Mouse (Mus musculus): Measurements from ENCODE around the gene Trpm3. TPM values are rescaled to one million over a fixed set of nuclear protein-coding genes. Genes with fewer than 3 reads are reported as not detected.

Gene Trpm3
- total RNA-seq (2021) = 1 to 10 TPM; 1.7 to 1.8 TPM

DNA sequence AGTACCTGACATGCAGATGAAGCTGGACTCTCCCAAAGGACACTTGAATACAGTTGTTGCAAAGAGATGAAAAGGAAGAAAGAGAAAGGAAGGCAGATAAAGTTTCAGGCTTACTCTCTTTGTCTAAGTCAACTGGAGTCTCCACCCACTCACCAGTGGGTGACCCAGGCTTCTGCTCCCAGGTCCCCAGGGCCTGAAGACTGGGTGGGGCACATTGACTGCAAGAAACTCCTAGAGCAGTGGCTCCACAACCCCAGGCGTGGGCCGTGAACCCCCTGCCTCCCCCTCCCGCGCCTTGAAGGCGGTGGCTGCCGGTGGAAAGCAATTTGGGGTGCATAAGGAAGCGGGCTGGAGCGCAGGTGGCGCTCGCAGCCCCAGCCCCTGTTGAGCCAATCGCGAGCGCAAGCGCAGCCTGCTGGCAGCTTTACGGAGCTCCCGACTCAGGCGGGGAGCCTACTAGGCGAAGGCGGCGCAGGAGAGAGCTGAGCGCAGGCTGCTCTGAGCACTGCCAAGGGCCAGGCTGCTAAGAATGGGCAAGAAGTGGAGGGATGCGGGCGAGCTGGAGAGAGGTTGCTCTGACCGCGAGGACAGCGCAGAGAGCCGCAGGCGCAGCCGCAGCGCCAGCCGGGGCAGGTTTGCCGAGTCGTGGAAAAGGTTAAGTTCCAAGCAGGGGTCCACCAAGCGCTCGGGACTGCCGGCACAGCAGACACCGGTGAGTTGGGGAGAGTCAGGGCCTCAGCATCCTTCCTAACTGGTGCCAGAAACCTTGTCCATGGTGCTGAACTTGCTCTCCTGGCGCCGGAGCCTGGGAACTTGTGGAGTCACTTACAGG lies at the start of gene Trpm3:
Gene Trpm3 (plus strand): TSS at position 457 of the 832 bp plus-strand sequence.
- intact Hi-C loops (cut with DNase I) = no loop called here
- peak; percentile 1 for DNase-seq (ENCODE audit: low spot score)

DNA sequence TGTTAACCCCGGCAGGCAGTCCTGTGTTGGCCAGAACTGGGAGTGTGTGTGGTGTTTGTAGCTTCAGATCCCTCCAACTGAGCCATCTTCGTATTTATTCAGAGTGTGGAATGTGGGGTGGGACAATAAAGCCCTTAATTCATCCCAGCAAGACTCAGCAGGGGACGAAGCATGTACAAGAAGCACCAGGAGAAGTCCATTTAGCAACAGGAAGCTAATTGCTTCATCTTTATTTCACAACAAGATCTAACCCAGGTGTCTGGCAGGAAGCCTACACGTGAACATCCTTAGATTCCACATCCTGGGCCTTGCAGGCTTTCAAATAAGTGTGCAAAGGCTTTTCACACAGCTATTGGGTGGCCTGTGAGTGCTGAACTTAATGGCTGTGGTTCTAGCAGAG lies 38.3 kb upstream of the Trpm3 start:
- intact Hi-C loops (cut with DNase I) = no loop called here

DNA sequence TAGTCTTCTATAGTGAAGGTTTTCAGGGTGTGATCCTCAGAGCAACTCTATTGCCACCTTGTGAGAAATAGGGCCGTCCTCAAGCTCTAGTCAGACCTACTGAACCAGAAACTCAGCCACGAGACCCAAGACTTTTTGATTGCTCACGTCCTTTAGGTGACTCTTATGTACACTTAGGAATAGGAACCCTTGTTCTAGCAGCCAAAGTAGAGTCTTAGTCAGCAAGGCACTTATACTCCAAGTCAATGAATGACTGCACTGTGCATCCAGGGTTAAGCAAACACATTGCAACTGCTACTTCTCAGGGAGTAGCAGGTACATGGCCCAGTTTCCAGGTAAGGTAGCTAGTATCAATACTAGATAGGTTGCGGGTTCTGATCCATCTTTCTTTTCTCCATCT lies 35.0 kb upstream of the Trpm3 start:
- no peak for DNase-seq (ENCODE audit: low spot score)
- intact Hi-C loops (cut with DNase I) = no loop called here

More for the DNA sequence above, 38.3 kb upstream of the Trpm3 start:
- DNase-seq (ENCODE audit: low spot score) = no peak

DNA sequence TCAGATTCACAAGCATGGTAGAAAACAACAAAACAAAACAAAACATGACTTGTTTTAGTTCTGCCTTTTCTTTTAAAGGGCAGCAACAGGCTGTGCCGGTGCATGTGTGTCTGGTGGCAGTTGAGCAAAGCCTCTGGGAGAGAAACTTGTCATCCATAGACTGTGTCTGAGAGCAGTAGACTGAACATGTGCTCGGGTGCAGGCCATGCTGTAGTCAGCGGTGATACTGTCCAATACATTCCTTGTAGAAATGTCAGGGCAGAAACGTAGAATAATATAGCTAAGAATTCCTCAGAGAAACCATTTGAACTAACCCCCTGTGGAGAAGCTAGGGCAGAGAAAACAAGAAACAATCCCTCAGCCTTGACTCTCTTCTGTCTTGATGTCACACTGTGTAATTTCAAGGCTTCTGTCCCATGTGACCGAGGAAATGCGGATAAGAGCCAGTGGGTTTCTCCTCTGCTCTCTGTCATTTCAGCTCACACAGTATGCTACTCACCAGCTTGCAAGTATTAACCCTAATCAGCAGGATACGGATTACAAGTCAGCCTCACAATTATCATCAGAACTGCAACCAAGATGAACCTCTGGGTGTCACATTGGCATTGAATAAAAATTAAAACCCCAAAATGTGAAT lies 33.9 kb upstream of the Trpm3 start:
- intact Hi-C loops (cut with DNase I) = no loop called here

DNA sequence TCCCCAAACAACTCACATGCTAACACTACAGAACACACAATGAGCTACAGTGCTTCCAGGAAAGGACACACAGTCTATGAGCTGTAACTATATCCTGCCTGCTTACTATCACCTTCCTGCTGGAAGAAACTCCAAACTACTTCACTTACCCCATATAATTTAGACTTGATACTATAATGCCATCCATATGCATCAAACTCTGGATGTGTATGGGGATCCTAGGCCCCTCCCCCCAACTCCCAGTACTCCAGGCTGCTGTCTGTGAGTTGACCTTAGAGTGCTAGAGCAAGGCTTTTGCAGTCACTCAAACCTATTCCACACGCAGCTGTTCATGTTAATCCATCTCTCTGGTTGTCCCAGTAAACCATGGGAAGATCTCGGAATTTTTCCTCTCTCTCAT lies 33.2 kb upstream of the Trpm3 start:
- no peak for DNase-seq (ENCODE audit: low spot score)
- intact Hi-C loops (cut with DNase I) = no loop called here

More for the DNA sequence above, 33.9 kb upstream of the Trpm3 start:
- no peak for DNase-seq (ENCODE audit: low spot score)

DNA sequence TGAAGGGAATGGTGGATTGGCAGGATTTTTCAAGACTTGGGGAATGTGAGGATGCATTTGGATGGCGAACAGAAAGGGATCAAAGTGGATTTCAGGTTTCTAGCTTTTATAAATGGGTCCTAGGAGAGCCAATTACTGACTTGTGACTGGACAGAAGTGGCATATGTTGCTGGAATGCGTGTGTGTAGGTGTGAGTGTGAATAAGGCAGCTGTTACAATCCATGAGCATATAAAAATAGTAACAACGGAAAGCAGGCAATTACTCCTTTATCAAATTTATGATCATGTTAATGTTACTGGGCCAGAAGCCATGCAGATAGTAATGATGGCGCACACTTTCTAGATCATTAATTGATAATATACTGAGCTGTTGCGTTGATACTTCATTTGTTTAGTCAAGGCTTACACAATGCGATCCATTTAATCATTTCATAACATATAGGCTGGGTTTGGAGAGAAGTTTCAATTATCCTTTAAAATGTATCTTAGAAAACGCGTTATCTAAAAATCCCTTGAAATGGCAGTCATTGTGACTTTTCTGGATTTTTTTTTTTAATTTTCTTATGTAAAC lies 29.9 kb upstream of the Trpm3 start:
- intact Hi-C loops (cut with DNase I) = no loop called here
- no peak for DNase-seq (ENCODE audit: low spot score)

DNA sequence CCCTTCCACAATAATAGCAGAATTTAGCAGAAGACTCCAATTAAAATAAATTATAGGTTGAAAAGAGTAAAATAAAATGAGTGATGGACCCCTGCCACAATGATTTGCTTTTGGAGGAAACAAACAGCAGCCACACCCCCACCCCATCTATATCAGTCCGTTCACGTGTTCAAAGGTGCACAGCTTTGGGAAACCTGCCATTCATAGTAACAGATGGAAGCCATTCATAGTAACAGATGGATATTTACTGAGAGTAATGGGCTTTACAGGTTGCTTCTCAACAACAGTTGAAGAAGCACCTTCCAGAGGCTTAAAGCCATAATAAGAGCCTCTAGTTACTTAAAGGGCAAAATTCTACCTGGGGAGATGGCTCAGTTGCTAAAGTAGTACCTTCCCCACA lies 17.9 kb upstream of the Trpm3 start:
- intact Hi-C loops (cut with DNase I) = no loop called here
- no peak for DNase-seq (ENCODE audit: low spot score)

DNA sequence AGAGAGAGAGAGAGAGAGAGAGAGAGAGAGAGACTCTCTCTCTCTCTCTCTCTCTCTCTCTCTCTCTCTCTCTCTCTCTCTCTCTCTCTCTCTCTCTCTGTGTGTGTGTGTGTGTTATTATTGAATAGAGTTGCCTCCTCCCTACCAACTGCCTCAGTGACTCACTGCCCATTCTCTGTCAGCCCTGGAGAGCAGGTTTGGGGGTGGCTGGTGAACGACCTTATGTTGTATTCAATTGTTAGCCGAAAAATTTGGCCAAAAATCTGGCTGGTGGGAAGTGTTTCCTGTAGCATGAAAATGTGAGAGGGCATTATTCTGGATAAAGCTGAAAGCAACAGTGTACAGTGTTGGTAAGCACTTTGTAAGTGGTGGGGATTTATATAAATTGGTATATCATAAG lies 17.2 kb upstream of the Trpm3 start:
- no peak for DNase-seq (ENCODE audit: low spot score)
- intact Hi-C loops (cut with DNase I) = no loop called here

DNA sequence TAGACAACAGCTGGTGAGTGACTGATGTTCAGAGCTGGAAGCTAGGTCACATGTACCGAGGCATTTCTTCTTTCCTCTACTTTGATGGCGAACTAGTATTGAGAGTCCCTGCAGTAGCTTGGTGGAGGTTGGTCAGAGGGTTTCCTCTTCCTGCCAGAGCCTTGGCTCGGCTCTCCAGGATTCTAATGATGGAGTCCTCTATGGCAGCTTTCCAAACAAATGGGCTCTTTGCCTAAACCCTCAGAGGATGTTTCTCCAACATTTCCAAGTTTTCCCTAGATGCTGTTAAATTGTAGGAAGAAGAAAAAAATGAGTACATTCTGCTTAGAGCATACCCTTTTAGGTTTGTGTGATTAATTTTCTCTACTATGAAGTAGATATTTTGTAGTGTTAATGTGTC lies 6.2 kb upstream of the Trpm3 start:
- intact Hi-C loops (cut with DNase I) = no loop called here
- DNase-seq (ENCODE audit: low spot score) = no peak

DNA sequence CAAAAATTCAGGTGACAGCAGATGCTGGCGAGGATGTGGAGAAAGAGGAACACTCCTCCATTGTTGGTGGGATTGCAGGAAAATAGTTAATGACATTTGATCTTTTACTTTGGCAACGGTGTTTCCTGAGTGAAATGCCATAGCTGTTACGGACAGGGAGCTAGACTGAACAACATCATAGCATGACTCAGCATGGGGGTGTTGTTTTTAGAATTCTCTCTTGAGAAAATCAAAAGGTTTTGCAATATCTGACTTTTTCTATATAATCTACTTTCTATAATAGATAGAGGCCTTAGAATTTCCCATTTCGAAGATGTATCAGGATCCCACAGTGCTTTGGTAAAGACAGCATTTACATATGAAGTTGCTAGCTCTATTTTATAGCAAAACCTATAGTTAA lies 39.7 kb downstream of the Trpm3 start:
- intact Hi-C loops (cut with DNase I) = no loop called here
- DNase-seq (ENCODE audit: low spot score) = no peak

DNA sequence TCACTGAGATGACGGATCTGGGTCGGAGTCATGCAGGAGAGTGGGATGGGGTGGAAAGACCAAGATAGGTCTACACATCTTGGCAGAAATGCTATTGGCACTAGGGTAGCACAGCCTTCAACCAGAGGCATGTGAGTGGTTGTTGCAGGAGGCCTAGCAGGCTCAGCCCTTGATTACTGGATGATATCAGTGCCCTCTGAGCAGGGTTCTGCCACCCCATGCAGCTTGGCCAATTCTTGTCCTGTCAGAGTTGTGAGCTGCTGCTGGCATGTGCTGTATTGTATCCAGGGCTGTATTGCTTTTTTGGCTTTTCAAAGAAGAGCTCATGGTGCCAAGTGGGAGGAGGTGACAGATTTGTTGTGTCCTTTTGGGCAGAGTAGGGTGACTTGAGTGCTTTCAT lies 40.2 kb downstream of the Trpm3 start:
- intact Hi-C loops (cut with DNase I) = no loop called here
- no peak for DNase-seq (ENCODE audit: low spot score)

DNA sequence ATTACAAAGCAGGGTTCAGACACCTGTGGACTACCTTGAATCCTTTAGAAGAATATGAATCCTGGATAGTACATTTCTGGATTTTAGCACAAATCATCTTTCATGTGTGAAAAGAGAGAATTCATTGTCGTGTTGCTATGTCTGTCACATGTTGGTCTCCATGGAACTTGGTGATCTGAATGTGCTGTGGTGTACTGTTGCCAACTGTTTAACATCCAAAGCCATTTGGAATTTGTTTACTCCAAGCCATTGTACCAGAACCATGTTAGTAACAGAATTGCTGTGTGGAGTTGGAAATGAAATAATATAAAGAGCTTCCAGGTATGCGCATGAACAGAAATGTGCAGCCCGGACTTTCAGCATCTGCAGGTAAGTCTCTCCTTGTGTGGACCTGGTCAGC lies 41.3 kb downstream of the Trpm3 start:
- intact Hi-C loops (cut with DNase I) = no loop called here

DNA sequence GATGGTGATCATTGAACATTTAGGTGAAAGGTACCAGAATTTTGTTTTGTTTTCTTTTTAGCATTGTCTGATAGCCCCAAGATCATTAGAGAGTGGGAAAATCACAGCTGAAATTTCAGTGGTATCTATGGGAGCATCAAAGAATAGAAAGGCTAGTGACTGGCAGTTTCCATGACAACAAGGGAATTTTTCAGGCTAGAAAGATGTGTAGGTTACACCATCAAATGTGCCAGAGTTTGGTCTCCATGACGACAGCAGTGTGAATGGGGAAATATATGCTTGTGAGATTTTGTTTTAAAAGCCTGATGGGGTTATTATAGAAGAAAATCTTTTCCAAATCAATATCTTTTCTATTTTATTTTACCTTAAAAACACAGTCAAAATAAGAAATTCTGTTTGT lies 50.9 kb downstream of the Trpm3 start:
- DNase-seq (ENCODE audit: low spot score) = no peak
- intact Hi-C loops (cut with DNase I) = no loop called here

More for the DNA sequence above, 41.3 kb downstream of the Trpm3 start:
- DNase-seq (ENCODE audit: low spot score) = no peak

DNA sequence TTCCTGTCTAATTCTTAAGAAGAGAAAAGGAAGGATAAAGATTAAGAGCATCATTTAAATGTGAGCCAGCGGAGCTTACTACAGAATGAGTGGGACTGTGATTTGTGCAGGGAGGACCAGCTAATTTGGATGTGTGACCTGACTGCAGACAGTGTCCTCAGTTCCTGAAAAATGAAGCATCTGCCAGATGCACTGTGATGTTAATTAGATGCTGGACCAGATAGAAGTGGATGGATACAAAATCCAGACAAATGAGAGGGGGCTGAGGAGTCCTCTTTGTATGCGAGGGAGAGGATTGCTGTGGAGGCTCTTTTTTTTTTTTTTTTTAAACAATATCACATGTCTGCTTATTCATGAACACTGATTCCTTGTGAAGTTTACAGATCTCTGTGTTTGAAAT lies 83.7 kb downstream of the Trpm3 start:
- DNase-seq (ENCODE audit: low spot score) = no peak
- intact Hi-C loops (cut with DNase I) = no loop called here

DNA sequence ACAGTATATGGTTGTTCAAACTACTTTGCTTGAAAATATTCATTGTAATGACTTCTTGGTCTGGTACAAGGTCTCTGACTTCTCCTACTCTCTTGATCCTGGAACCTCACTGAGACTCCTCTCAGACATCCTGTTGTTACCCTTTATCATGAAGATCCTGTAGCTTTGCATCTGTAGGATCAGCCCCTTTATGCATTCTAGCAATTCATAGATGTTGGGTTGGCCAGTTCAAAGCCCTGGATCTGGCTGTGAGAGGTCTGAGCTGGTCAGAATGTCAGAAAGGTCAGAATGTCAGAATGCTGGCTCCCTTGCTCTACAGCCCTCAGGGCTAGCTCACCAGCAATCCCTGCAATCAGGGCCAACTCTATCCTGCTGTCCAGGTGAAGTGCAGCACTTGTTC lies 95.3 kb downstream of the Trpm3 start:
- no peak for DNase-seq (ENCODE audit: low spot score)
- intact Hi-C loops (cut with DNase I) = no loop called here

DNA sequence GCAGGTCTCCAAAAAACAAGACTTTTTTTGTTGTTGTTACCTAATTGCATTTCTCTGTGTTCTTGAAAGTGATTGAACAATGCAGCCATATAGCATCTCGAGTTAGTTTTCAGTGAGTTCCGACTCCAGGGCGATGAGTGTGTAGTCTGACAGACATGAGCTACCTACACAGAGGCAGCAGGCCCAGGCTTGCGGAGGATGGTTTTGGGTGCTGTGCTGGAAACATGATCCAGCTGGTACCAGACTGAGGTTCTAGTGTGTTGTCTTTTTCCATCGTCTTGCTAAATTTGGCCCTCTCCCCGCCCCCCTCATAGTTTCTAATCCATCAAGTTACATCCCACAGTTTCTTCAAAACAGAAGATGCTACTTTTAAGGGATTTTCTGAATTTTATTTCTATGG lies 110.2 kb downstream of the Trpm3 start:
- DNase-seq (ENCODE audit: low spot score) = no peak
- intact Hi-C loops (cut with DNase I) = no loop called here

DNA sequence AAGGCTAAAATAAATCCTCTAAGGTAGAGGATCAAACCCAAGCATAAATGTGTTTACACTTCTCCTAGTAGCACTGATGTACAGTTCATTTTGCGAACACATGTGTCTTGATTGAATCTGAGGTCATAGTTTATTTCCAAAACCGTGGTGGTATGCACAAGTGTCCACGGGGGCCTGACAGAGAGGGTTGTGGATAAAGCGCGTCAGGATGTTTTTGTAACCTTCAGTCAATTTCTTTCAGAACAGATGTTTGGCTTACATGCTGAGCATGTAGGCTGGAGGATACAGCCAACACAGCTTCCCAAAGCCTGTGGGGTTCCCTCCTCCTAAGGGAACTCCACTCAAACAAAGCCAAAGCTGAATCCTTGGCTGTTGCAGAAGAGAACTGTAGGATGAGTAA lies 134.1 kb downstream of the Trpm3 start:
- DNase-seq (ENCODE audit: low spot score) = no peak
- intact Hi-C loops (cut with DNase I) = no loop called here

DNA sequence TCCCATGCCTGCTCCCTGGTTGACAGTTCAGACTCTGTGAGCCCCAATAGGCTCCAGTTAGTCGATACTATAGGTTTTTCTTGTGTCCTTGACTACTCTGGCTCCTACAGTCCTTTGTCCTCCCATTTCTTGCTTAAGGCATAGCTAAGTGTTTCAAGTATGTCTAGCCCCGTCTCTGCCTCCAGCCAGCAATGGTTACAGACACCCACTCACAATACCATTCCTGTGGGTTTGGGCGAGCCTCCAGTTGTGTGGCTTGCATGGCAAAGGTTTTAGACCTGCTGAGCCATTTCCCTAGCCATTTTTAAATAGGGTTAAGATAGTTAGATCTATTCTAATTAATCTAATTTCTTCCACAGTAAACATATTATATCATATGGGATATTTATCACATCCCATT lies 145.8 kb downstream of the Trpm3 start:
- DNase-seq (ENCODE audit: low spot score) = no peak
- intact Hi-C loops (cut with DNase I) = no loop called here

DNA sequence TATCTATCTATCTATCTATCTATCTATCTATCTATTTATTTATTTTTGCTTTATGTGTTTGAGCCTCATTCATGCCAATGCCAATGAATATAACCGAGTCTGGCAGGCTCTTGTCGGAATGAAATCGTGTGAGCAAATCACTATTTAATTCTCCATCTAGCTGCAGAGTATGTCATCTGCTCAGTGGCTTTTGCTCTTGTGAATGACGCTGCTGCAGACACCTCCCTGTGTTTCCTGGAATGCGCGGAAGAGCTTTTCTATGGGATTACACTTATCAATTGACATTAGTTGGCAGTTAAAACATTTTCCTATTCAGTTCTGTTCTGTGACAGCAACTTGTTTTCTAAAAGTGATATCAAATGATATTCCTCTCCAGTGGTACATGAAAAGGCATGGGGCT lies 153.8 kb downstream of the Trpm3 start:
- no peak for DNase-seq (ENCODE audit: low spot score)
- intact Hi-C loops (cut with DNase I) = no loop called here

DNA sequence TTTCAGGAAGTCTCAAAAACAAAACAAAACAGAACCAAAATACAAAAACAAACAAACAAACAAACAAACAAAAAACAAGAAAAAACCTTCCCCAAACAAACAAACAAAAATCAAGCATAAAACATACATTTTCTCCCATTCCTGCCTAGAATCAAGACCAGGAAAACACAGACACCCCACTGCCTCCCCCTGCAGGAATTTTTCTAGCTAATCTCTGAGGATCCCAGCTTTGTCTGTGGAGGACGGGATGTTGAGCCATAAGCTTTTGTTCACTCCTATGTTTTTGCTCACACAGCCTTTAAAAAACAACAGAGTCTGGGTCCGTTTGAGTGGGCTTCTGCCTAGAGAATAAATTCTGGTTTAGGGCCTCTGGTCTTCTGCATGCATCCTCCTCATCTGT lies 162.1 kb downstream of the Trpm3 start:
- intact Hi-C loops (cut with DNase I) = loop anchor here (5.0 kb wide), 3 partner anchors 479 to 929 kb away; no protein-coding TSS in a partner anchor
- no peak for DNase-seq (ENCODE audit: low spot score)

All from heart, postnatal 25 days (tissue).